Mouse (Mus musculus) MEL (cell line): ENCODE measurements around the gene Rad51b. TPM values are rescaled to one million over a fixed set of nuclear protein-coding genes. Genes with fewer than 3 reads are reported as not detected.

ENCODE experiments used
- DNase-seq: peaks from one replicate; pipeline ENCODE4 v3.0.0; 2011; ENCODE audit warnings: low read depth, low spot score
- H3K27ac ChIP-seq: 2 replicates; pipeline ENCODE4 v1.5.1; 2012; ENCODE audit warnings: low read depth, mild to moderate bottlenecking, control low read depth, low read length, moderate library complexity; ENCODE audit not compliant: control insufficient read depth
- H3K27me3 ChIP-seq, 2 experiments: fragments of 150-350 bp in 1 of 2; sonication (generic) in 1 of 2; 2 replicates each; pipeline ENCODE4 v1.6.1; 2012; ENCODE audit warnings: low read length in 2 of 2, mild to moderate bottlenecking in 2 of 2, improper control_type of control experiment in 1 of 2, moderate library complexity in 1 of 2; ENCODE audit not compliant: insufficient read depth in 2 of 2, control insufficient read depth in 1 of 2
- H3K36me3 ChIP-seq, 2 experiments: 2 replicates each; pipeline ENCODE4 v1.6.1; 2012 to 2014; ENCODE audit warnings: low read length in 2 of 2, improper control_type of control experiment in 1 of 2, inconsistent platforms in 1 of 2, mild to moderate bottlenecking in 1 of 2; ENCODE audit not compliant: insufficient read depth in 2 of 2, control insufficient read depth in 1 of 2
- H3K4me1 ChIP-seq, 2 experiments: fragments of 150-350 bp in 1 of 2; sonication (generic) in 1 of 2; 2 replicates each; pipeline ENCODE4 v1.6.1; 2012; ENCODE audit warnings: low read length in 2 of 2, improper control_type of control experiment in 1 of 2, mild to moderate bottlenecking in 1 of 2; ENCODE audit not compliant: insufficient read depth in 2 of 2, control insufficient read depth in 1 of 2
- H3K4me3 ChIP-seq, 2 experiments: fragments of 150-350 bp in 1 of 2; sonication (generic) in 1 of 2; 2 replicates each; pipeline ENCODE4 v1.5.1; 2012; ENCODE audit warnings: low read depth in 2 of 2, low read length in 2 of 2, mild to moderate bottlenecking in 2 of 2, moderate library complexity in 2 of 2, control low read depth in 1 of 2, improper control_type of control experiment in 1 of 2; ENCODE audit not compliant: control insufficient read depth in 1 of 2, insufficient read depth in 1 of 2
- H3K79me2 ChIP-seq: 2 replicates; pipeline ENCODE4 v1.6.1; 2012; ENCODE audit warnings: mild to moderate bottlenecking, low read length, moderate library complexity; ENCODE audit not compliant: control insufficient read depth, poor library complexity, insufficient read depth
- H3K9ac ChIP-seq: 2 replicates; pipeline ENCODE4 v1.6.1; 2012; ENCODE audit warnings: low read depth, mild to moderate bottlenecking, control low read depth, low read length, moderate library complexity; ENCODE audit not compliant: control insufficient read depth, poor library complexity, severe bottlenecking
- H3K9me3 ChIP-seq: fragments of 150-350 bp; sonication (generic); replicated peaks from 2 replicates; pipeline ENCODE4 v1.6.1; 2012; ENCODE audit warnings: mild to moderate bottlenecking, low read length, improper control_type of control experiment, moderate library complexity; ENCODE audit not compliant: insufficient read depth
- BHLHE40 ChIP-seq: IDR thresholded peaks from 2 replicates; pipeline ENCODE4 v1.6.1; 2012; ENCODE audit warnings: low read depth, mild to moderate bottlenecking, inconsistent platforms, low read length, improper control_type of control experiment, borderline replicate concordance
- CHD2 ChIP-seq: IDR thresholded peaks from 2 replicates; pipeline ENCODE4 v1.6.1; 2011; ENCODE audit warnings: low read length, improper control_type of control experiment
- CTCF ChIP-seq, 3 experiments: IDR thresholded peaks in 2 of 3; conservative IDR thresholded peaks in 1 of 3; 2 replicates each; pipeline ENCODE4 v1.5.1; 2011 to 2012; ENCODE audit warnings: low read length in 3 of 3, low read depth in 2 of 3, mild to moderate bottlenecking in 2 of 3, improper control_type of control experiment in 1 of 3, inconsistent platforms in 1 of 3, mixed read lengths in 1 of 3, moderate library complexity in 1 of 3; ENCODE audit not compliant: control insufficient read depth in 1 of 3, insufficient read depth in 1 of 3, poor library complexity in 1 of 3, severe bottlenecking in 1 of 3
- E2F4 ChIP-seq: IDR thresholded peaks from 2 replicates; pipeline ENCODE4 v1.6.1; 2011; ENCODE audit warnings: low read depth, low read length, improper control_type of control experiment, borderline replicate concordance
- EP300 ChIP-seq, 2 experiments: IDR thresholded peaks; 2 replicates each; pipeline ENCODE4 v1.6.1; 2011; ENCODE audit warnings: improper control_type of control experiment in 2 of 2, low read length in 2 of 2, low read depth in 1 of 2, mild to moderate bottlenecking in 1 of 2
- ETS1 ChIP-seq: IDR thresholded peaks from 2 replicates; pipeline ENCODE4 v1.6.1; 2012; ENCODE audit warnings: low read depth, mild to moderate bottlenecking, inconsistent platforms, low read length, improper control_type of control experiment, moderate library complexity
- JUND ChIP-seq: IDR thresholded peaks from 2 replicates; pipeline ENCODE4 v1.6.1; 2011; ENCODE audit warnings: low read depth, mild to moderate bottlenecking, improper control_type of control experiment, low read length
- KAT2A ChIP-seq: conservative IDR thresholded peaks from 2 replicates; pipeline ENCODE4 v1.6.1; 2012; ENCODE audit warnings: low read depth, low read length, improper control_type of control experiment, inconsistent platforms
- MAX ChIP-seq: IDR thresholded peaks from 2 replicates; pipeline ENCODE4 v1.6.1; 2011; ENCODE audit warnings: low read length, improper control_type of control experiment
- MEF2A ChIP-seq: IDR thresholded peaks from 2 replicates; pipeline ENCODE4 v1.6.1; 2014; ENCODE audit warnings: low read depth, mild to moderate bottlenecking, inconsistent platforms, low read length, improper control_type of control experiment; ENCODE audit not compliant: poor library complexity, insufficient replicate concordance, severe bottlenecking; ENCODE audit errors: extremely low read depth
- MYC ChIP-seq: IDR thresholded peaks from 2 replicates; pipeline ENCODE4 v1.6.1; 2011; ENCODE audit warnings: low read depth, mild to moderate bottlenecking, low read length, improper control_type of control experiment, moderate library complexity
- NELFE ChIP-seq: IDR thresholded peaks from 2 replicates; pipeline ENCODE4 v1.6.1; 2011; ENCODE audit warnings: low read depth, low read length, improper control_type of control experiment
- NRF1 ChIP-seq: IDR thresholded peaks from 2 replicates; pipeline ENCODE4 v1.6.1; 2014; ENCODE audit warnings: low read depth, mild to moderate bottlenecking, inconsistent platforms, low read length, improper control_type of control experiment, moderate library complexity; ENCODE audit not compliant: poor library complexity, insufficient read depth, severe bottlenecking
- RCOR1 ChIP-seq: IDR thresholded peaks from 2 replicates; pipeline ENCODE4 v1.6.1; 2012; ENCODE audit warnings: low read depth, mild to moderate bottlenecking, inconsistent platforms, low read length, improper control_type of control experiment
- SMC3 ChIP-seq: IDR thresholded peaks from 2 replicates; pipeline ENCODE4 v1.6.1; 2011; ENCODE audit warnings: low read depth, low read length, improper control_type of control experiment
- TBP ChIP-seq: IDR thresholded peaks from 2 replicates; pipeline ENCODE4 v1.8.0; 2011; ENCODE audit warnings: low read depth, low read length, improper control_type of control experiment
- TCF12 ChIP-seq: IDR thresholded peaks from 2 replicates; pipeline ENCODE4 v1.6.1; 2014; ENCODE audit warnings: low read depth, mild to moderate bottlenecking, inconsistent platforms, low read length, improper control_type of control experiment, moderate library complexity
- ZKSCAN1 ChIP-seq: IDR thresholded peaks from 2 replicates; pipeline ENCODE4 v1.6.1; 2012; ENCODE audit warnings: low read depth, mild to moderate bottlenecking, inconsistent platforms, low read length, improper control_type of control experiment, moderate library complexity
- ZNF384 ChIP-seq: IDR thresholded peaks from 2 replicates; pipeline ENCODE4 v1.6.1; 2012; ENCODE audit warnings: low read depth, mild to moderate bottlenecking, inconsistent platforms, low read length, improper control_type of control experiment
- polyA plus RNA-seq, 2 experiments: library from polyadenylated mRNA; stranded (reverse) in 1 of 2; unstranded in 1 of 2; fragments of >175 nt in 1 of 2; fragments of >200 nt in 1 of 2; gene quantifications; 2 replicates each; pipeline versions ENCODE4 v1.2.1 to v1.2.4; 2012; ENCODE audit warnings: low replicate concordance in 2 of 2, low read depth in 1 of 2; ENCODE audit not compliant: insufficient read length in 2 of 2, insufficient read depth in 1 of 2, missing spikeins in 1 of 2
- total RNA-seq: library from RNA; depleted of rRNA; stranded (reverse); fragments of 300-350 nt; gene quantifications from 2 replicates; pipeline ENCODE4 v1.2.3, GENCODE M21; 2012

Rad51b gene
- total and polyA plus RNA-seq, 3 experiments: 3.6 to 5.7 TPM; not detected in 1

DNA sequence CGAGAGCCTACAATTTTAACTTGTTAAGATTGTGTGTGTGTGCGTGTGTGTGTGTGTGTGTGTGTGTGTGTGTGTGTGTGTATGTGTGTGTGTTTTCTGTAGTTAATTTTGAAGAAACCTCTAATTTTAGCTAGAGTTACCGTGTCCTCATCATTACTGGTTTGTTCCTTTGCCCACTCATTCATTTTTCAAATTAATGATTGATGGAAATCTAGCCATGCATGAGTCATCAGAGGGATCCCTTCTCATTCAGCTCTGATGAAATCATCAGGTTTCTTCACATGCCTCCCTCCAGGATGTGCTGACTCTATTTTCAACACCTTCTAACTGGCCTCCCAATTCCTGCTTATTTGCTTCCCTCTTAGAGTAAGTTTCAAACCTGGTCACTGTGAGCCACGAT, 263.8 kb downstream of the Rad51b start:
- Histone ChIP-seq H3K36me3 (peaks cover 0 to 7% of the 10 kb centered on the region in 2 experiments; a peak in 2 of 4 replicates), H3K4me3 (no peak overlapping the region)
- TF ChIP-seq CTCF (IDR thresholded peaks at IDR 0.05 in 2 of 3, conservative IDR thresholded peaks at IDR 0.05 in 1 of 3; ENCODE audit: control insufficient read depth in 1 of 3, insufficient read depth in 1 of 3, low read depth in 2 of 3, low read length in 3 of 3, poor library complexity in 1 of 3, severe bottlenecking in 1 of 3) (no peak), BHLHE40 (no peak), SMC3 (no peak), E2F4 (no peak), KAT2A (no peak), JUND (no peak), ETS1 (no peak), MYC (no peak), ZNF384 (no peak), CHD2 (no peak), NRF1 (no peak), ZKSCAN1 (no peak), NELFE (no peak), TBP (no peak), RCOR1 (no peak), MAX (no peak), TCF12 (no peak)
- TF ChIP-seq, all 39 proteins: peak for 0
- no peak overlapping the region; the same call in 1 of the 2 replicates for H3K27ac ChIP-seq
- peaks cover 0 to 5% of the 10 kb centered on the region in 2 experiments; a peak in 2 of 4 replicates for H3K4me1 ChIP-seq
- no peak overlapping the region for H3K9ac ChIP-seq
- no peaks in the 10 kb centered on the region for H3K79me2 ChIP-seq
- no peak for DNase-seq
- no peaks in the 10 kb centered on the region for H3K9me3 ChIP-seq
- H3K27me3 ChIP-seq: no peaks in the 10 kb centered on the region

DNA sequence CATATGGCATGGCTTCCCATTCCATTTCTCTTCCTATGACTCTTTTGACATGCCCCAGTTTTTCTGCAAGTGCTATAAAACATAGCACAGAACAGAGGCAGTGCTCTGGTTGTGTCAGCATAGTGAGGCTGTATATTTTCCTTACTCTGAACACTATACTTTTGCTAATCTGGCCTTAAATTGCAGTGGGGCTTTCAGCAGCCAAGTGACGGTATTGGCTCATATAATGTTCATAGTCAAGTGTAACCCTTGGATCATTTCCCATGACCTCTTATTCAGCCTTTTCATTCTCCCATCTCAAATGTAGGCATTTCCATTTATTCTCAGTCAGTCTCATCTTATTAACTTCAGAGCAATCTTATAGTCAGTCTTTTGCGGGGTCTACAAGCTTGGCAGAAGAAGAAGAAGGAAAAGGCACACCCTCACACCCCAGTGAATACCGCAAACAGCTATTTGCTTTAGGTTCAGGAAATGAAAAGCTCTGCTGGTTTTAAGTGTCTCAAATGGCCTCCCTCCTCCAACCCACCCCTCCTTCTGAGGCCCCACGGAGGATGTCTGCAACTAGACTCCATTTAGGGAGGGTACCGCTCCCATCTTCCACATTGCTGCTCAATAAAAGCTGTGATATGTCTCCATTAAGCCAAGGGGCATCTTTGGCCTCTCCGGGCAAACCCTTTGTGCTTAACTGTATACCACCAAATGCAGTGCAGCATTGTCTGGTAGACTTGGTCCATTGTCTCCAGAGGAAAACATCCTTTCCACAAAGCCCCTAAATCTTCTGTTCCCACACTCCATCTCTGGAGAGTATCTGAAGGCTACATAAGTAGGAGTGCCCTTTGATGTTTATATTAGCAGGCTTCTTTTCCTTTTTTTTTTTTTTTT, 277.3 kb downstream of the Rad51b start:
- no peak for TF ChIP-seq TBP
- TF ChIP-seq EP300 (IDR thresholded peaks at IDR 0.05; ENCODE audit: low read depth in 1 of 2, low read length in 2 of 2): no peak
- TF ChIP-seq MEF2A: no peak
- TF ChIP-seq CHD2: no peak
- no peaks in the 10 kb centered on the region for H3K4me1 ChIP-seq
- no peaks in the 10 kb centered on the region for H3K9me3 ChIP-seq
- no peak overlapping the region for H3K27ac ChIP-seq
- no peaks in the 10 kb centered on the region for H3K36me3 ChIP-seq
- H3K9ac ChIP-seq: no peak overlapping the region
- H3K4me3 ChIP-seq: no peak overlapping the region
- DNase-seq: no peak
- no peaks in the 10 kb centered on the region for H3K27me3 ChIP-seq
- no peaks in the 10 kb centered on the region for H3K79me2 ChIP-seq
